Mouse (Mus musculus) gastrocnemius, adult 8-10 months (tissue): ENCODE measurements at regions not wholly inside any gene's neighbourhood (a gene's known extent, or its start where the extent isn't known, plus 50 kb on each side); places are given as distances from the start of the nearest gene placed in this dataset.

Experiments
- DNase-seq, 2 experiments: peaks; one replicate each; pipeline ENCODE4 v3.0.0; 2022; ENCODE audit warnings: low spot score in 2 of 2

GRCm38 (mm10) chrX:11776236-11776899, 383.8 kb downstream of the Bcor start:
- no peak for DNase-seq

- no peak for DNase-seq
These were observed 365.1 kb downstream of the Bcor start for GRCm38 (mm10) chrX:11795010-11795409.

DNA sequence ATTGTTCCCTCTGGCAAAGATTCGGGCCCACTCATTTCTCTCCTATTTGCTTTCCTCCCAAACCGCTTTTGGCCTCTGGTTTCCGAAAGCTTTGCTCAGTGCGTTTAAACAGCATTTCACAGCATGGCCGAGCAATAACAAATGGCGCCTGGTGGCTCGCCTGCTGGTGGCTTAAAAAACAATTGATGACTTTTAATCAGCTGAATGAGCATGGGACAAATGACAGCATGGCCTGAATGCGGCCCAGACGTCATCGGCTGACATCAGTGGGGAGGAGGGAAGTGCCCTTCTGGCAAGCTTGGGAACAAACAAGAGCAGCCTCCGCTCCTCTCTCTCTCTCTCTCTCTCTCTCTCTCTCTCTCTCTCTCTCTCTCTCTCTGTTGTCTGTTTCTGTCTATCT, 362.3 kb downstream of the Bcor start:
- DNase-seq = no peak

- no peak for DNase-seq
These were observed 361.8 kb downstream of the Bcor start for GRCm38 (mm10) chrX:11798326-11798725.

DNA sequence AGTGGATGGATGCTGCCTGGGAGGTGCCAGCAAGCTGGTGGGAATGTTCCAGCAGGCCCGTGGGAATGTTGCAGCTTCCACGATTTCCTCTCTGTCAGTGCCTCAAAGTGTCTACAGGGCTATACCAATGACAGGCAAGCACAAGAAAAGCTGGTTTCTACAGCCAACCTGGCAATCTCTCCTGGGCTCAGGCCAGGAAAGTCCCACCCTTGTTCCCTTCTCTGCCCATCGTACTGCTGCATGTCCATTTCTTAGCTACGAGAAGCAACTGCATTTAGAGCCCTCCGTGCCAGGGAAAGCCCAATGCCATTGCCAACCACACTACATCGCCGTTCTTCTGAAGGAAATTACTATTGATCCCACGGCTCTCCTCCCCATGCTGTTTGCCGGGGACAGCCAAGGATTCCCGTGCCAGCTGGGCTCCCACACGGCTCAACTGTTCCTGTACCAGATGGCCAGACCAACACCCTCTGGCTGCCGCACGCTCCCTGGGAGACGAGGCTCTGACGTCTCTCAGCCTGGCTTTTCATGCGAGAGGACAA, 359.7 kb downstream of the Bcor start:
- no peak for DNase-seq

- no peak for DNase-seq
These were observed 358.9 kb downstream of the Bcor start for GRCm38 (mm10) chrX:11801208-11801607.

GRCm38 (mm10) chrX:11801621-11802020, 358.5 kb downstream of the Bcor start:
- DNase-seq = no peak

DNA sequence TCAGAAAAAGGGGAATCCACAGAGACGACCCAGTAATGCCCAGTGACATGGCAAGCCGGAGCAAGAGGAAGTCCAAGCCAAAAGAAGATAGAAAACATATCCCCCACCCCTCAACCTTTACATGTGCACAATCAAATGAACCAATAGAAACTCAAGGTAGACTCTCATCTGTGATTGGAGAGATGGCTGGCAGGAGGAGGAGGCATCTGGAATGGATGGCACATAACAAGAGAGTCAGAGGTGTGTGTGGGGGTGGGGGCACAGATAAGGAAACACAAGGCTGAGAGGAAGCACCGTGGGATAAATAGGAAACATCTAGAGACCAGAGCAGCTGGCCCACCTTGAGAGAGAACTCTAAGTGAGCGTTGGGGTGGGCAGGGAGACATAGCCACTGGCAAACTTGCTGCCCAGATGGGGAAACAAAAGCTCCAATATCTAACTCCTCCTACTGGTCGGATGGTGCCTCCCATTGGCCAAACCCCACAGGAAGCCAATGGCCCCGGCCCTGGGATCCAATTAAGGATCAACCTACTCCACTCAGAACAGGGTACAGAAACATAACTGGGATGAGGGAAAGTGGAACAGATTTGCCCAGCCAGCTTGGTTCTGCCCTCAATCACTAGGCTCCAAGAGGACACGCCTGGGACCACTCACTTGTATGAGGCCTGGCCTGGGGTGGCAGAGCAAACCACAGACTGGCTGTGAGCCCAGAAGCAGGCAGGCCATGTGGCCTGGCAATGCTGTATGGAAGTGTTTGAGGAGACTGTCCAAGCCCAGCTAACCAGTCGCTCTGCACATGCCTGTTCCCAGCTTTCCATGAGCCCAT, 357.9 kb downstream of the Bcor start:
- no peak for DNase-seq

DNA sequence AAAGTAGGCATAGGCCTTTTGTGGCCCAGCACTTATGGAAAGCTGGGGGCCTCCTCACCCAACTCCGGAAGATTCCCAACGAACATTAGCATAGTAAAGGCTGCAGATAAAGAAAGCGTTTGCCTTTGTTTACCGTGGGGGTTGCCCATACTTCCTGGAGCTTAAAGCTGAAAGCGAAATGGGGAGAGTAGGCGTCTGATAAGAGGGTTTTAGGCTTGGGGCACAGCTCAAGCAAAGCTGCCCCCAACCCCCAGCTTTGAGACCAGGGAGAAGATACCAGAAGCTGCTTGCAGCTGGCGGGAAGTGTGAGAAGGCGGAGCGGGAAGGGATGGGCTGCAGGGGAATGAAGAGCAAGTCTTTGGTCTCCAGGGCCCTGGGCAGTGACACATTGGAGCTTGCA, 356.9 kb downstream of the Bcor start:
- no peak for DNase-seq

- DNase-seq = no peak
These were observed 353.3 kb downstream of the Bcor start for GRCm38 (mm10) chrX:11806896-11807252.

DNA sequence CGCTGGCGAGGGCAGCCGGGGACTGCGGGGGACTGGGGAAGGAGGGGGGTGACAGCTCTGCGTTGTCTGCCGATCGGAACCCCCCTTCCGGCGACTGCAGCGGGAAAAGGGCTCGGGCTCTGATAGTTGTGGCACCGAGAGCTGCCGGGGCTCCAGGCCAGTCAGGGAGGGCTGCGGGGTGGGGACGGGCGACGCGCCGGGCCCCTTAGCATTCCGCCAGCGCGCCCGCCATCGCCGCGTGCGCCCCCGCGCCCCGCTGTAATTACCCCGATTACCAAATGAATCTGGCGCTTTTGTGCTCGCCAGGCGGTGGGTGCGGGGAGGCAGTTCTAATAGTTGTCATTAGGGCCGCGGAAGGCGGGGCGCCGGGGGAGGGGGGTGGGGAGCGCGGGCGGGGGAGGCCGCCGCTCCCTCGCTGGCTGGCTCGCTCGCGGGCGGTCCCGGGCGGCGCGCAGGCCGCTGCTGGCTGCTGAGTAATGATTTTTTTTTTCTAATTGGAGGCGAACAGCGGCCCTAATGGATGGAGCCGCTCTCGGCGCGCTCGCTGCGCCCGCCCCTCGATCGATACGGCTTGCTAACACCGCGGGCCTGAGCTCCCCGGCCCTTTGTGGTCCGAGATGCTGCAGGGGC, 352.8 kb downstream of the Bcor start:
- DNase-seq = no peak

- no peak for DNase-seq
These were observed 352.3 kb downstream of the Bcor start for GRCm38 (mm10) chrX:11807883-11808262.

DNA sequence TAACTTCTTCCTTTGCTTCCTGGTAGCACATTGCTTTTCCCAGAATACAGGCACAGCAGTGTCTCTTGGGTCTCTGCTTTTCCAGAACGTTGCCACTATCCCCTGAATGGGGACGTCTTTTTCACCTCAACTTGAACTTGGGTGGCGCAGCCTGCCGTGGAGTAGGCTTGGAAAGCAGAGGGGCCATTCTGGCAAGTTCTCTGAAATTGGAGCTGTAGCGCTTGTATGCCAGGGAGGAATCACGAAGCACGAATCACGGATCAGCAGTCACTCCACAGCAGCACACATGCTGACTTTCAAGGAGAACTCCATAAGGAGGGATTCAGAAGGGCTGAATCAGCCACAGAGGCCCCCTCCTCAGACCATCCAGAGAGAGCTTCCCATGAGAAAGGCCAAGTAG, 351.2 kb downstream of the Bcor start:
- DNase-seq = peak in 1 of 2 experiments; percentile 31

- DNase-seq = no peak
These were observed 345.3 kb downstream of the Bcor start for GRCm38 (mm10) chrX:11814861-11815260.

DNA sequence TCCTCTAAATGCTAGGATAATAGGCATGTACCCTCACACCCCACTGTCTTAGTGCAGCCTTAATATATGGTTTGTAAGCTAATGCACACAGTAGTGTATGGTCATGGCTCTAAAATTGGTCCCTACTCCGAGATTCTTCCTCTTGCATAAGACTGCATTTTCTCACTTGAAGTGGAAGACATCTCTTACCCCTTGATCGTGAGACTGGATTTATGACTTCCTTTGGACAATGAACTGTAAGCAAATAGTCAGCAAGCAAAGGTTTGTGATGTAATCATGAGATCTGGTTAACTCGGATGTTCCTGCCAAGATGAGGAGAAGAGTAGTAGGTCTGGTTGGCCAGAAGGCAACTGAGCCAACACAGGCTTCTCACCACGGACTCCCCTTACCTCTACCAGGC, 344.3 kb downstream of the Bcor start:
- no peak for DNase-seq

DNA sequence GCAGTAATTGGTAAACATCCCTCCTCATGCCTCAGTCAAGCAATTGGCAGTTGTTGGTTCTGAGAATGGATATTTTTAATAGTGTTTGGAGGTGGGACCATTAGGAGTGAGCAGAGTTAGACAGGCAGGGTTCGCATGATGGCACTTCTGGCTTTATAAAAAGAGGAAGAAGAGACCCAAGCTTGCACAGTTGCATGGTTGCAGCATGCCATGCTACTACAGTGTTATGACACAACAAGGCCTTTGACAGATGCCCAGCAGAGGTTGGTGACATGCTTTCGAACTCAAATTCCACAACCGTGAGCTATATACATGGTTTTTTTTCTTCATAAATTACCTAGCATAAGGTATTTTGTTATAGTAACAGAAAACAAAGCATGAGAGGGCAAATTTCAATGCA, 341.5 kb downstream of the Bcor start:
- no peak for DNase-seq

DNA sequence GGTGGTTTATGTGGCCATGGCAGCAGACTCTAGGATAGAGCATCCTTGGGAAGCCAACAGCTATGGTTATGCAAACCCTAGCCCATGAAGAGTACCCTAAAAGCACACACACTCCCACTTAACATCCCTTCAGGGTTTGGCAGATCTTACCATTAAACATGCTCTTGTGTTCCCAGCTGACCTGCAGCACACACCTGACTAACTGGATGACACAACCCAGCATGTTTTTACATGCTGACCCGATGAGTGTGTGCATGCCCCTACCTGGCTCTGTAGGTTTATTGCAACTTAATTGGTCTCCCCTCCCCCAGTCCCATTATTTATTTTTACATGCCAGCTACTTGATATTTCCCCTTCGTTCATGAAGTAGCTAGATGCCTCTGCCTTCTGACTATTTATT, 339.0 kb downstream of the Bcor start:
- DNase-seq = no peak

DNA sequence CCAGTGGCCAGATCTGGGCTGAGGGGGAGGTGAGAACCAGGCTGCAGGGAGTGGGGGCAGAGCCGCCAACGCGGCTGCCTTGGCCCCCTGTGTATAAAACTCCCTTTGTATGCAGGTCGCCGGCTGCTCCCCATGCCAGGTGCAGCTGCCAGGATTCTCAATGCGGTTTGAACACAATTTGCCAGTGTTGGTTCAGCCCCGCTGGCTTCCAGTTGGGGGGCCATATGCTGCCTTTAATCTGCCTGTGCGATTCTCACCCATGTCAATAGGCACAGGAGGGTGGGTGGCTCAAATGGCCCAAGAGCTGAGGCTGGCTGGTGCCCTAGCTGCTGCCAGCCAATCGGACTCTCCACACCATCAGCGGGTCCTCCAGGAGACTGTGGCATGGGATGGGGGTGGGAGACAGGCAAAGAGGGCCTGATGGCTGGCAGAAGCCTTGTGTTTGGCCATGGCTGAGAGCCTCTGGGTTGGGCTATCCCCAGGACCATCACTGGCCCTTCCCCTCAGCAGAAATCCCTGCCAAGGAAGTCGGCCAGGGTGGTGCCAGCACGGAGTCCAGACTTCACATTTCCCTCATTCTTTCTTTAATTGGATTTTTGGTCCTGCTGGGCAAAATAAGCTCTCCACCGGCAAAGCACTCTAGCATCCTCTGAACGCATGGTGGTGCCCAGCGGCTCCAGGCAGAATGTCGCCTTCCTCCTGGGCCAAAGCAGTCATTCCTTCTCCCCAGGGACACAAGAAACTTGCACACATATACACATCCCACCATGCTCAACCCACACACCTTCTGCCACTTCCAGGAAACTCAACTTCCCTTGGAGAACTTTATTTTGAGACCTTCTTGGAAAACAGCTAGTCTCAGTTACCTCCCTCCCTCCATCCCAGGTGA, 338.0 kb downstream of the Bcor start:
- no peak for DNase-seq

GRCm38 (mm10) chrX:11825948-11826347, 334.2 kb downstream of the Bcor start:
- DNase-seq = no peak

GRCm38 (mm10) chrX:11826737-11827408, 333.3 kb downstream of the Bcor start:
- DNase-seq = no peak
